Mouse (Mus musculus) lung, postnatal 14 days (tissue): ENCODE data around the gene Sp100.

ENCODE experiments used
- DNase-seq: peaks from one replicate; pipeline ENCODE4 v3.0.0; 2021

Sp100 gene

DNA sequence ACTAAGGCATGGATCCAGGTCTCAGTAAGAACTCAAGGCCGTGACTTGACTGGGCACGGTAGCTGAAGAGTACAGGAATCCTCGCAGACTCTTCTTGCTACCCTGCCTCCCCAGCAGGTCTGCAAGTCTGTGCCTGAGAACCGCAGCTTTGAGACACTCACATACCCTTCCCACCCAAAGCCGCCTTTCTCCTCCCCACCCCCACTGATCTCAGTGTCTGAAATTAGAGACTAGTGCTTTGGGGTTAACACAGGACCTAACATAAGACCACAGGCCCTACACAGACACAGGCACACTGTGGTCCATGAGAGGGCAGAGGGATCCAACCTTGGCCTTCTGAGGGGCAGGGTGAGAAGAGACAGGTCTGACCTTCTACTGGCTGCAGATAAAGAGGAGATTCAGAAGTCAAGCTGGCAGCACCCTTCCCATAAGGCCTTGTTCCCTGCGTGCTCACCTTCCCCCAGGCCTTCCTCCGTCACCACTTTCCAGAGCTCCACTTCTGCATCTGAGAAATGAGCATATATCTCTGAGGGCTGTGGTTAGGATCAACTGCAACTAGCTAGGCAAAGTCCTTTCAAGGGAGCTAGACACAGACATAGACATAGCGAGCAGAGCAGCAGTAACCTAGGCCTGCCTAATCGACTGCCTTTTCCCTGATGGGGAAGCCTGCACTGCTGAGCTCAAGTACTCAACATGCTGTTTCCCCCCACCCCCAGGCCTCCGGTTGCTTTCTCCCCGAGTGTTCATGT lies 102.3 kb downstream of the Sp100 start:
- no peak for DNase-seq

DNA sequence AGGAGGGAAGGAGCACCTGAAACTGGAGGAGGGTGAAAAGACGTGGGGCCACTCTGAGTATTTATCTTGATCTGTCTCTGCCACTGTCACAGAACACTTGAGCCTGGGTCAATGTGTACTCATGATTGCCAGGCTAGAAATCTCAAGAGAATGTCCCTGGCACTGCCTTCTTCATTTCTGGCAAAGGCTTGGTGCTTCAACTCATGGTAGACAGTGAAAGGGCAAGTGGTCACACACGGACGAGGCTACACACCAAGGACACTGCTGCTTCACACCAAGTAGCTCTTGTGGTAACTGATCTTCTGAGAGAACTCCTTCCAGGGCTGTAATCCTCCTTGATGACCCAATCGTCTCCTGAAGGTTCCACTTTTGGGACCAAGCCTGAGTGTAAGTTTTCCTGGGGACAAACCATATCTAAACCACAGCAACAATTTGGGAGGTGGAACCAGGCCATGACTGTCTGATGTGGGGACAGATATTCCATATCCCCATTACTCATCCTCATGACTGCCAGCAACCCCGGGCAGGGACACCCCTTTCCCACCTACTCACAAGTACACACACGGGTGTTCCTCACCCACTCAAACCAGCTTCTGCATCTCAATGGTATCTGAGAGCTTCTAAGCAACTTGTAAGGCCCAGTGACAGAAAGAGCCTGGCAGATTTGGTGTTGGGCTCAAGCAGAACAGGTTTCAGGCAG lies 107.9 kb downstream of the Sp100 start:
- no peak for DNase-seq

DNA sequence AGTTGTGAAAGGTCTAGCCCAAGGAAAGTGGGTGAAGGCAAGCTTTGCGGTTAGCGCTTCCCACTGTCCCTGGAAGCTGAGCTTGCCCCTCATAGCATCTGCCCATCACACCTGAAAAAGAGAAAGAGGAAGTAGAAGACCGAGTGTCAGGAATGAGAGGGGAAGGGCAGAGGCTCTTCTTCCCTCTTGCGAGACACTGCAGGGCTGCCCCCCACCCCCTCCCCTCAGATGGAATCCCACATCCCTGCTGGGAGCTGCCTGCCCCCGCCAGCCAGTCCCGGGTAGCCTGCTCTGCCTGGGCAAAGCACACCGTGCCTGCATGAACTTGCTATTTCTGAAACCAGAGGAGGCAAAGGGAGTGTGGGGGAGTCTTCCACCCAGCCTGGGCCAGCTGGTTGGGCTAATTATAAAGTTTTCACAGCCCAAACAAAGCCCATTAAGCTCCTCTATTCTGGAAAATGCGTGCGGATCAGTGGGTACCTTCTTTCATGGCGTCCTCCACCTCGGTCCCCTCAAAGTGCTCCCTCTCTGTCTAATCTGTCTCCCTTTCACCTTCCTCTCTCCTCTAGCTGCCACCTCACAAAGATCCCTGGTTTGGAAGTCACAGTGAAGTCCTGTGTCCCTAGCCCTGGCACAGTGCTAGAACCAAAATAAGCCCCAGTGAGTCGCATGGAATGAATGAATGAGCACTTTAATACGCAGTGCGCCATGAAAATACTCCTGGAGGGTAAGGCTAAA lies 108.6 kb downstream of the Sp100 start:
- no peak for DNase-seq

DNA sequence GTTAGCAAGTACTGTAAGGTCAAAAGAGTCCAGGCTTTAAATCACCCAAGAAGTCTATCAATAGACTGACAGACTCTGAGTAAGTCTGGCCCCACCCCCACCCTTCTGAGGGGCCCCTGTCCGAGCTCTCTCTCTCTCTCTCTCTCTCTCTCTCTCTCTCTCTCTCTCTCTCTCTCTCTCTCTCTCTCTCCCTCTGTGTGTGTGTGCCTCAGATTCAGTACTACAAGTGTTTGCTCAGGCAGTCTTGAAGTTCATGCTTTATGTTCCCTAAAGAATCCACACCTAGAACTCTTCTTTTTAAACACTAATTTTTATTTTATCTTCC lies 109.1 kb downstream of the Sp100 start:
- DNase-seq: no peak
